Mouse (Mus musculus) liver, postnatal 0 days (tissue): ENCODE measurements around the gene Gdf15. TPM values are rescaled to one million over a fixed set of nuclear protein-coding genes. Genes with fewer than 3 reads are reported as not detected.

ENCODE experiments used
- ATAC-seq: fragments of 200-750 bp; cut with Nextera tagmentation; 2 replicates; pipeline ENCODE4 v1.8.0; 2017; ENCODE audit warnings: mild to moderate bottlenecking, moderate library complexity
- DNase-seq: peaks from one replicate; pipeline ENCODE4 v3.0.0-alpha.2; 2016
- H3K27ac ChIP-seq: fragments of 300-500 bp; sonication (generic); 2 replicates; pipeline ENCODE4 v1.5.1; 2014; ENCODE audit warnings: antibody characterized with exemption, moderate library complexity, mild to moderate bottlenecking, low read depth
- H3K27me3 ChIP-seq: fragments of 300-500 bp; sonication (generic); 2 replicates; pipeline ENCODE4 v1.6.1; 2014; ENCODE audit warnings: low read length, control low read depth, mixed read lengths; ENCODE audit not compliant: insufficient read depth
- H3K36me3 ChIP-seq: fragments of 300-500 bp; sonication (generic); replicated peaks from 2 replicates; pipeline ENCODE4 v1.6.1; 2014; ENCODE audit warnings: mild to moderate bottlenecking, control low read depth, low read length, moderate library complexity, mixed read lengths; ENCODE audit not compliant: insufficient read depth
- H3K4me1 ChIP-seq: fragments of 300-500 bp; sonication (generic); 2 replicates; pipeline ENCODE4 v1.6.1; 2014; ENCODE audit warnings: antibody characterized with exemption, mild to moderate bottlenecking, control low read depth; ENCODE audit not compliant: insufficient read depth
- H3K4me2 ChIP-seq: fragments of 300-500 bp; sonication (generic); 2 replicates; pipeline ENCODE4 v1.6.1; 2014; ENCODE audit warnings: low read depth, mild to moderate bottlenecking, low read length, moderate library complexity, mixed read lengths
- H3K4me3 ChIP-seq: fragments of 300-500 bp; sonication (generic); 2 replicates; pipeline ENCODE4 v1.5.1; 2014; ENCODE audit warnings: low read depth, low read length
- H3K9ac ChIP-seq: fragments of 300-500 bp; sonication (generic); replicated peaks from 2 replicates; pipeline ENCODE4 v1.6.1; 2014; ENCODE audit warnings: mild to moderate bottlenecking, moderate library complexity
- H3K9me3 ChIP-seq: fragments of 300-500 bp; sonication (generic); 2 replicates; pipeline ENCODE4 v1.6.1; 2016; ENCODE audit warnings: mild to moderate bottlenecking, control low read depth, low read length, mixed read lengths
- CTCF ChIP-seq: sonication (generic); IDR thresholded peaks from 2 replicates; pipeline ENCODE4 v1.5.1; 2016; ENCODE audit warnings: antibody characterized with exemption, low read depth
- EP300 ChIP-seq: IDR thresholded peaks from 2 replicates; pipeline ENCODE4 v1.6.1; 2016; ENCODE audit warnings: antibody characterized with exemption, low read depth, mild to moderate bottlenecking
- WGBS: fragments of 180-500 bp; shearing (Covaris S2); extraction: QIAGEN DNeasy Blood & Tissue Kit; methylation state at CpG from one replicate; pipeline ENCODE4 v1.1.7; 2014; ENCODE audit not compliant: insufficient replicate concordance; 5-methylcytosine and 5-hydroxymethylcytosine counted together
- polyA plus RNA-seq: library from polyadenylated mRNA; unstranded; fragments of >200 nt; fragmentation: Nextera tagmentation; extraction: Ambion mirVana; gene quantifications from 2 replicates; pipeline ENCODE4 v1.2.1, GENCODE M21; 2015

The Gdf15 gene
- polyA plus RNA-seq, 1 experiment from 2014 or later, result 2.1 TPM

- 1% methylated on average over 31 of the region's 31 CpGs for WGBS
- H3K36me3 ChIP-seq, result peaks cover 14% of the 10 kb centered on the region
- peak overlapping the region; percentile 91 for H3K4me2 ChIP-seq
- DNase-seq, result no peak
- TF ChIP-seq CTCF (no peak), EP300 (no peak)
- H3K27ac ChIP-seq, result peak overlapping the region; percentile 93
- H3K4me3 ChIP-seq, result peak overlapping the region; percentile 78
- no peaks in the 10 kb centered on the region for H3K9me3 ChIP-seq
- H3K27me3 ChIP-seq, result no peaks in the 10 kb centered on the region
- H3K4me1 ChIP-seq, result peaks cover 25% of the 10 kb centered on the region
- peak overlapping the region; percentile 73 for H3K9ac ChIP-seq
- ATAC-seq, result peak; percentile 80
Measured at GRCm38 (mm10) chr8:70658897-70659603, 26.8 kb upstream of the Gdf15 start.

- H3K9ac ChIP-seq, result no peak overlapping the region
- no peak for TF ChIP-seq EP300
- no peak for TF ChIP-seq CTCF
- H3K4me3 ChIP-seq, result no peak overlapping the region
- WGBS, result 82% methylated on average over 2 of the region's 2 CpGs
- DNase-seq (no peak), ATAC-seq (no peak)
- H3K4me1 ChIP-seq, result peaks cover 30% of the 10 kb centered on the region
- no peaks in the 10 kb centered on the region for H3K9me3 ChIP-seq
- peak overlapping the region; percentile 91 for H3K4me2 ChIP-seq
- H3K27ac ChIP-seq, result peak overlapping the region; percentile 93; the same call in 1 of the 2 replicates
- H3K27me3 ChIP-seq, result no peaks in the 10 kb centered on the region
- H3K36me3 ChIP-seq, result peaks cover 15% of the 10 kb centered on the region
Measured at GRCm38 (mm10) chr8:70657739-70658138, 25.5 kb upstream of the Gdf15 start.

- 0 out of 2 replicates have a peak overlapping the region, but pooled peaks have one; percentile 93 for H3K27ac ChIP-seq
Measured at GRCm38 (mm10) chr8:70657214-70657613, 25.0 kb upstream of the Gdf15 start.

GRCm38 (mm10) chr8:70656193-70656790 is 24.0 kb upstream of the Gdf15 start:
- Histone ChIP-seq H3K4me1 (peaks cover 30% of the 10 kb centered on the region), H3K27ac (no peak overlapping the region), H3K27me3 (no peaks in the 10 kb centered on the region), H3K9ac (no peak overlapping the region), H3K36me3 (peaks cover 24% of the 10 kb centered on the region), H3K9me3 (no peaks in the 10 kb centered on the region), H3K4me3 (no peak overlapping the region), H3K4me2 (no peak overlapping the region)
- ATAC-seq, result no peak
- TF ChIP-seq CTCF, result no peak
- no peak for TF ChIP-seq EP300
- WGBS, result 78% methylated on average over 13 of the region's 13 CpGs
- no peak for DNase-seq

More at GRCm38 (mm10) chr8:70657214-70657613, 25.0 kb upstream of the Gdf15 start:
- DNase-seq (no peak), ATAC-seq (no peak)
- Histone ChIP-seq H3K4me1 (peaks cover 30% of the 10 kb centered on the region), H3K9ac (no peak overlapping the region), H3K27me3 (no peaks in the 10 kb centered on the region), H3K4me3 (no peak overlapping the region), H3K36me3 (peaks cover 18% of the 10 kb centered on the region), H3K9me3 (no peaks in the 10 kb centered on the region), H3K4me2 (0 out of 2 replicates have a peak overlapping the region, but pooled peaks have one; percentile 91)
- 86% methylated on average over 3 of the region's 3 CpGs for WGBS
- TF ChIP-seq EP300 (no peak), CTCF (no peak)

GRCm38 (mm10) chr8:70655469-70655868 is 23.2 kb upstream of the Gdf15 start:
- Histone ChIP-seq H3K9ac (no peak overlapping the region), H3K4me1 (peaks cover 29% of the 10 kb centered on the region), H3K9me3 (no peaks in the 10 kb centered on the region), H3K4me3 (no peak overlapping the region), H3K27ac (no peak overlapping the region), H3K27me3 (no peaks in the 10 kb centered on the region), H3K4me2 (no peak overlapping the region), H3K36me3 (peaks cover 32% of the 10 kb centered on the region)
- no peak for DNase-seq
- no peak for ATAC-seq
- 61% methylated on average over 2 of the region's 2 CpGs for WGBS
- TF ChIP-seq EP300 (no peak), CTCF (no peak)

- no peak for TF ChIP-seq CTCF
- no peak for TF ChIP-seq EP300
- Histone ChIP-seq H3K27me3 (no peaks in the 10 kb centered on the region), H3K27ac (peak overlapping the region; percentile 55; the same call in 1 of the 2 replicates), H3K4me3 (no peak overlapping the region), H3K9ac (no peak overlapping the region), H3K36me3 (peaks cover 40% of the 10 kb centered on the region), H3K4me2 (no peak overlapping the region), H3K4me1 (peaks cover 32% of the 10 kb centered on the region), H3K9me3 (no peaks in the 10 kb centered on the region)
- 26% methylated on average over 1 of the region's 1 CpGs for WGBS
- DNase-seq (no peak), ATAC-seq (no peak)
Measured at GRCm38 (mm10) chr8:70654121-70654520, 21.9 kb upstream of the Gdf15 start.
